Comparison of ENCODE assay signal across 9 mouse cellular contexts in the genomic region with DNA sequence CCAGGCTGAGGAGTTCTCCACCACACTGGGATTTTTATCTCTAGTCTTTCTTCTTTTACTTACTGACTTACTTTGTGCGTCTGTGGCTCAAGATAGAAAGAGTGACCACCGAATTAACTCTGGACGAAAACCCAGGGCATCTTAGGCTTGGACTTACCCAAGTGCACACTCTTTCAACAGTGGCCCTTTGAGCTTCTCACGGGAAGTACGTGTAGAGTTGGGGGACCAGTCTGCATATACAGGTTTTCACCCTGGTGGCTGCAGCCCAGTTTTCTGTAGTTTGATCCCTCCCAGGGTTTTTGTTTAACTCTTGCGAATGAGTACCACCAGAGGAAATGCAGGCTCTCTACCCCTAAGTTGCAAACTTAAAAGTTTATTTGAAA. TPM values are rescaled to one million over a fixed set of nuclear protein-coding genes. Genes with fewer than 3 reads are reported as not detected.
DNase-seq lines count a peak whose midpoint lies in the region; ATAC-seq and TF ChIP-seq lines count a peak whose summit lies in the region.
"Had no signal": no experiment of that assay in that cellular context is flagged by ENCODE, and none has a peak within 500 bp of the region (broad histone marks: within the 10 kb centered on the region; RNA-seq: fewer than 3 reads in every experiment).

No protein-coding gene starts in this region.

- no peak for DNase-seq in heart, postnatal 25 days (ENCODE audit: low spot score)
- DNase-seq in CH12.LX (ENCODE audit: extremely low read depth) = peak; percentile 39
- DNase-seq in urinary bladder, postnatal 25 days (ENCODE audit: low spot score) = no peak
- DNase-seq in left cerebral cortex, postnatal 4 days = no peak

- H3K27ac ChIP-seq in heart, embryonic 12.5 days (ENCODE audit: poor library complexity, severe bottlenecking) = peak overlapping the region; percentile 59
- peak overlapping the region; percentile 87 for H3K27ac ChIP-seq in CH12.LX (ENCODE audit: insufficient read depth, low read depth)
- H3K27ac ChIP-seq in forebrain, embryonic 13.5 days = peak overlapping the region; percentile 55; the same call in 1 of the 2 replicates
- peak overlapping the region; percentile 15; the same call in 1 of the 2 replicates for H3K27ac ChIP-seq in liver, embryonic 16.5 days (ENCODE audit: low read length)

- intact Hi-C loops in heart, postnatal 25 days (cut with DNase I) = no loop called here
- intact Hi-C loops in left cerebral cortex, postnatal 4 days (cut with DNase I) = no loop called here

- H3K9ac ChIP-seq in heart, embryonic 12.5 days = peak overlapping the region; percentile 91
- peak overlapping the region; percentile 69 for H3K9ac ChIP-seq in CH12.LX (ENCODE audit: insufficient read depth, low read depth)
- peak overlapping the region; percentile 81 for H3K9ac ChIP-seq in forebrain, embryonic 13.5 days
- peak overlapping the region; percentile 74 for H3K9ac ChIP-seq in liver, embryonic 16.5 days (ENCODE audit: low read depth, low read length)

- 7% methylated on average over 6 of the region's 6 CpGs for WGBS in heart, embryonic 12.5 days
- 8% methylated on average over 6 of the region's 6 CpGs for WGBS in forebrain, embryonic 13.5 days
- 5% methylated on average over 6 of the region's 6 CpGs for WGBS in liver, embryonic 16.5 days (ENCODE audit: insufficient replicate concordance)

- H3K79me2 ChIP-seq in CH12.LX (replicated peaks; ENCODE audit: control insufficient read depth, extremely low read depth, insufficient read depth, poor library complexity, severe bottlenecking) = peaks cover 18% of the 10 kb centered on the region

- peak overlapping the region; percentile 97 for H3K4me3 ChIP-seq in heart, embryonic 12.5 days
- H3K4me3 ChIP-seq in CH12.LX (replicated peaks in 1 of 3; ENCODE audit: low read depth in 2 of 3, low read length in 2 of 3, poor library complexity in 1 of 3) = peak overlapping the region; percentile 77 to 84 (median 81)
- peak overlapping the region; percentile 79 for H3K4me3 ChIP-seq in forebrain, embryonic 13.5 days
- peak overlapping the region; percentile 80 for H3K4me3 ChIP-seq in liver, embryonic 16.5 days (ENCODE audit: low read depth, low read length)

- TF ChIP-seq RAD21 in CH12.LX (IDR thresholded peaks at IDR 0.05; ENCODE audit: low read depth, low read length) = no peak

- no peak for TF ChIP-seq CTCF in CH12.LX (conservative IDR thresholded peaks at IDR 0.05 in 1 of 2, IDR thresholded peaks at IDR 0.05 in 1 of 2; ENCODE audit: low read depth in 2 of 2, low read length in 2 of 2)

- dilution Hi-C loops in CH12.LX (cut with MboI; ENCODE audit: extremely low pct_ligation_motif_present, extremely low pct_unique_long_range_greater_than_20kb, low sequenced_read_pairs) = no loop called here

- peak overlapping the region; percentile 86 for H3K4me2 ChIP-seq in heart, embryonic 12.5 days
- peak overlapping the region; percentile 65 for H3K4me2 ChIP-seq in CH12.LX (ENCODE audit: insufficient read depth, low read depth, poor library complexity, severe bottlenecking)
- H3K4me2 ChIP-seq in forebrain, embryonic 13.5 days = peak overlapping the region; percentile 70
- H3K4me2 ChIP-seq in liver, embryonic 16.5 days (ENCODE audit: low read depth, low read length) = peak overlapping the region; percentile 67

- H3K4me1 ChIP-seq in heart, embryonic 12.5 days (replicated peaks) = peaks cover 8% of the 10 kb centered on the region; the same call in 1 of the 2 replicates
- H3K4me1 ChIP-seq in CH12.LX (ENCODE audit: control insufficient read depth in 1 of 2, insufficient read depth in 2 of 2) = peaks cover 2 to 19% of the 10 kb centered on the region in 2 experiments
- H3K4me1 ChIP-seq in forebrain, embryonic 13.5 days = peaks cover 24% of the 10 kb centered on the region
- peaks cover 8% of the 10 kb centered on the region for H3K4me1 ChIP-seq in liver, embryonic 16.5 days (ENCODE audit: control insufficient read depth, low read depth, low read length)

- in situ Hi-C loops in CH12.LX (cut with MboI; ENCODE audit: low pct_ligation_motif_present, low pct_unique_long_range_greater_than_20kb, low sequenced_read_pairs) = no loop called here

- H3K27me3 ChIP-seq in heart, embryonic 12.5 days (replicated peaks) = no peaks in the 10 kb centered on the region
- no peaks in the 10 kb centered on the region for H3K27me3 ChIP-seq in CH12.LX (replicated peaks)
- no peaks in the 10 kb centered on the region for H3K27me3 ChIP-seq in forebrain, embryonic 13.5 days
- no peaks in the 10 kb centered on the region for H3K27me3 ChIP-seq in liver, embryonic 16.5 days (ENCODE audit: control insufficient read depth, insufficient read depth, low read depth, low read length)
- H3K27me3 ChIP-seq: Patski had no signal

- ATAC-seq in heart, embryonic 12.5 days (ENCODE audit: insufficient number of reproducible peaks, low FRiP score) = no peak
- ATAC-seq in forebrain, embryonic 13.5 days = no peak
- ATAC-seq in liver, embryonic 16.5 days (ENCODE audit: low read depth) = peak; percentile 20; the same call in 1 of the 2 replicates
- ATAC-seq in frontal cortex, adult (ENCODE audit: low TSS enrichment) = no peak

- H3K9me3 ChIP-seq in heart, embryonic 12.5 days (replicated peaks) = no peaks in the 10 kb centered on the region
- H3K9me3 ChIP-seq in CH12.LX (replicated peaks; ENCODE audit: low read length) = no peaks in the 10 kb centered on the region
- no peaks in the 10 kb centered on the region for H3K9me3 ChIP-seq in forebrain, embryonic 13.5 days (replicated peaks)
- H3K9me3 ChIP-seq in liver, embryonic 16.5 days (replicated peaks; ENCODE audit: control insufficient read depth, low read length) = 0 out of 2 replicates have a peak, but pooled peaks cover 2% of the 10 kb centered on the region

- no peak for TF ChIP-seq POLR2A in CH12.LX (IDR thresholded peaks at IDR 0.05; ENCODE audit: low read depth, low read length)

- H3K36me3 ChIP-seq in heart, embryonic 12.5 days = peaks cover 1% of the 10 kb centered on the region; the same call in 1 of the 2 replicates
- peaks cover 14 to 24% of the 10 kb centered on the region in 2 experiments for H3K36me3 ChIP-seq in CH12.LX (replicated peaks in 1 of 2; ENCODE audit: control insufficient read depth in 1 of 2, insufficient read depth in 1 of 2, low read length in 1 of 2)
- H3K36me3 ChIP-seq in forebrain, embryonic 13.5 days (ENCODE audit: poor library complexity, severe bottlenecking) = peaks cover 1% of the 10 kb centered on the region; the same call in 1 of the 2 replicates
- H3K36me3 ChIP-seq in liver, embryonic 16.5 days (ENCODE audit: control insufficient read depth, insufficient read depth) = no peaks in the 10 kb centered on the region

- TF ChIP-seq EP300 in CH12.LX (IDR thresholded peaks at IDR 0.05; ENCODE audit: low read length) = no peak

TF ChIP-seq in CH12.LX, 34 proteins besides CTCF, POLR2A, EP300 and RAD21:
- no peak for TF ChIP-seq CHD2 (IDR thresholded peaks at IDR 0.05; ENCODE audit: low read length)
- TF ChIP-seq ZMIZ1 (IDR thresholded peaks at IDR 0.05; ENCODE audit: low read depth, low read length) = no peak
- TF ChIP-seq E2F4 (IDR thresholded peaks at IDR 0.05; ENCODE audit: insufficient replicate concordance, low read depth, low read length) = no peak
- no peak for TF ChIP-seq SIN3A (IDR thresholded peaks at IDR 0.05; ENCODE audit: low read length)
- no peak for TF ChIP-seq NRF1 (IDR thresholded peaks at IDR 0.05; ENCODE audit: low read depth, low read length)
- no peak for TF ChIP-seq ELF1 (IDR thresholded peaks at IDR 0.05; ENCODE audit: low read depth, low read length)
- no peak for TF ChIP-seq MYC (IDR thresholded peaks at IDR 0.05; ENCODE audit: low read depth, low read length)
- no peak for TF ChIP-seq ZNF384 (IDR thresholded peaks at IDR 0.05; ENCODE audit: low read depth, low read length)
- no peak for TF ChIP-seq MAX (IDR thresholded peaks at IDR 0.05; ENCODE audit: low read length)
- TF ChIP-seq CHD1 (IDR thresholded peaks at IDR 0.05; ENCODE audit: low read depth, low read length) = no peak

RNA-seq across cellular contexts. Expression of gene Trub1, which starts 0.5 kb away (rescaled TPM):
- 11.2 and 12.4 TPM in 2 replicates for polyA plus RNA-seq in heart, embryonic 12.5 days (2016; fragmentation: Nextera tagmentation; extraction: Ambion mirVana)
- 1 to 10 TPM; 3.8 to 9.1 TPM for total RNA-seq in heart, postnatal 25 days (2021)
- 35.0 and 36.4 TPM in 2 replicates for total RNA-seq in CH12.LX (2012; rRNA removed)
- total RNA-seq in CH12.LX (2014; rRNA removed) = 40.0 and 41.4 TPM in 2 replicates
- polyA plus RNA-seq in CH12.LX (2012; ENCODE audit: insufficient read length, low read depth) = 36.2 and 47.1 TPM in 2 replicates
- 14.5 and 14.8 TPM in 2 replicates for polyA plus RNA-seq in forebrain, embryonic 13.5 days (2015; fragmentation: Nextera tagmentation; extraction: Ambion mirVana)
- 7.3 and 8.7 TPM in 2 replicates for polyA plus RNA-seq in liver, embryonic 16.5 days (2015; fragmentation: Nextera tagmentation; extraction: Ambion mirVana)
- total RNA-seq in left cerebral cortex, postnatal 4 days (2021) = 10 to 100 TPM; 19.7 to 20.6 TPM

Comparison
In these comparisons a context has a peak if more than half of its experiments do, and no peak if none do; other contexts are left out.
1. H3K27ac ChIP-seq: peak in every context shown above with its lines; median percentile 87 in CH12.LX; 59 in heart, embryonic 12.5 days; 55 in forebrain, embryonic 13.5 days; 15 in liver, embryonic 16.5 days.